Mouse (Mus musculus): Measurements from ENCODE around the gene Enpp5. TPM values are rescaled to one million over a fixed set of nuclear protein-coding genes. Genes with fewer than 3 reads are reported as not detected.

Enpp5 gene
- polyA plus RNA-seq (2012; rRNA removed) (3.5 and 4.1 TPM in 2 replicates), polyA plus RNA-seq (2014; fragmentation: Nextera tagmentation; extraction: Ambion mirVana) (3.3 and 3.8 TPM in 2 replicates)

GRCm38 (mm10) chr17:44078631-44079350 is at the start of gene Enpp5:
Gene Enpp5, plus strand, starts transcription at chr17:44078813.
- 0 out of 4 replicates have a peak, but pooled peaks cover 0 to 4% of the 10 kb centered on the region in 2 experiments for H3K4me1 ChIP-seq (replicated peaks; ENCODE audit: control insufficient read depth in 2 of 2, insufficient read depth in 2 of 2, low read length in 1 of 2)
- peak within 1 kb of the TSS; percentile 55 to 75 for H3K4me3 ChIP-seq (ENCODE audit: insufficient read depth in 1 of 2, low read depth in 2 of 2, low read length in 2 of 2)
- peak within 1 kb of the TSS; percentile 54 for H3K9ac ChIP-seq (replicated peaks)
- WGBS (ENCODE audit: insufficient replicate concordance) = 1% methylated on average over 31 of the region's 31 CpGs
- H3K36me3 ChIP-seq (replicated peaks; ENCODE audit: control insufficient read depth, insufficient read depth, low read depth) = no peaks in the 10 kb centered on the region
- ATAC-seq (ENCODE audit: insufficient read depth) = peak; percentile 83
- TF ChIP-seq CTCF (IDR thresholded peaks at IDR 0.05; ENCODE audit: low read depth) (no peak), EP300 (IDR thresholded peaks at IDR 0.05; ENCODE audit: low read depth) (no peak)
- H3K4me2 ChIP-seq (ENCODE audit: low read depth) = peak within 1 kb of the TSS; percentile 69
- H3K9me3 ChIP-seq (ENCODE audit: control insufficient read depth, low read length) = no peaks in the 10 kb centered on the region
- H3K27me3 ChIP-seq (ENCODE audit: control insufficient read depth, insufficient read depth, low read length) = no peaks in the 10 kb centered on the region
- peak; percentile 30 to 43 (median 43) for DNase-seq (ENCODE audit: low read depth in 3 of 3, low spot score in 3 of 3)
- no peak within 1 kb of the TSS for H3K27ac ChIP-seq

GRCm38 (mm10) chr17:44029616-44030015 is 49.0 kb upstream of the Enpp5 start:
- ATAC-seq (ENCODE audit: insufficient read depth) = no peak
- DNase-seq (ENCODE audit: low read depth in 3 of 3, low spot score in 3 of 3) = no peak
- H3K4me3 ChIP-seq (ENCODE audit: insufficient read depth in 1 of 2, low read depth in 2 of 2, low read length in 2 of 2) = no peak overlapping the region
- H3K4me2 ChIP-seq (ENCODE audit: low read depth) = no peak overlapping the region
- WGBS (ENCODE audit: insufficient replicate concordance) = 27% methylated on average over 5 of the region's 5 CpGs
- H3K9ac ChIP-seq (replicated peaks) = no peak overlapping the region
- no peak overlapping the region for H3K27ac ChIP-seq
- H3K27me3 ChIP-seq (ENCODE audit: control insufficient read depth, insufficient read depth, low read length) = no peaks in the 10 kb centered on the region
- no peak for TF ChIP-seq EP300 (IDR thresholded peaks at IDR 0.05; ENCODE audit: low read depth)
- no peak for TF ChIP-seq CTCF (IDR thresholded peaks at IDR 0.05; ENCODE audit: low read depth)
- no peaks in the 10 kb centered on the region for H3K9me3 ChIP-seq (ENCODE audit: control insufficient read depth, low read length)
- H3K36me3 ChIP-seq (replicated peaks; ENCODE audit: control insufficient read depth, insufficient read depth, low read depth) = no peaks in the 10 kb centered on the region
- no peaks in the 10 kb centered on the region for H3K4me1 ChIP-seq (replicated peaks; ENCODE audit: control insufficient read depth in 2 of 2, insufficient read depth in 2 of 2, low read length in 1 of 2)

GRCm38 (mm10) chr17:44030776-44031587 is 47.6 kb upstream of the Enpp5 start:
- H3K9me3 ChIP-seq (ENCODE audit: control insufficient read depth, low read length) = no peaks in the 10 kb centered on the region
- H3K9ac ChIP-seq (replicated peaks) = no peak overlapping the region
- H3K36me3 ChIP-seq (replicated peaks; ENCODE audit: control insufficient read depth, insufficient read depth, low read depth) = no peaks in the 10 kb centered on the region
- no peak overlapping the region for H3K27ac ChIP-seq
- DNase-seq (ENCODE audit: low read depth in 3 of 3, low spot score in 3 of 3) = no peak
- 66% methylated on average over 3 of the region's 3 CpGs for WGBS (ENCODE audit: insufficient replicate concordance)
- no peaks in the 10 kb centered on the region for H3K4me1 ChIP-seq (replicated peaks; ENCODE audit: control insufficient read depth in 2 of 2, insufficient read depth in 2 of 2, low read length in 1 of 2)
- TF ChIP-seq CTCF (IDR thresholded peaks at IDR 0.05; ENCODE audit: low read depth) (no peak), EP300 (IDR thresholded peaks at IDR 0.05; ENCODE audit: low read depth) (no peak)
- H3K4me2 ChIP-seq (ENCODE audit: low read depth) = no peak overlapping the region
- no peak overlapping the region for H3K4me3 ChIP-seq (ENCODE audit: insufficient read depth in 1 of 2, low read depth in 2 of 2, low read length in 2 of 2)
- H3K27me3 ChIP-seq (ENCODE audit: control insufficient read depth, insufficient read depth, low read length) = no peaks in the 10 kb centered on the region
- no peak for ATAC-seq (ENCODE audit: insufficient read depth)

- Histone ChIP-seq H3K27me3 (ENCODE audit: control insufficient read depth, insufficient read depth, low read length) (no peaks in the 10 kb centered on the region), H3K27ac (no peak overlapping the region), H3K4me1 (replicated peaks; ENCODE audit: control insufficient read depth in 2 of 2, insufficient read depth in 2 of 2, low read length in 1 of 2) (no peaks in the 10 kb centered on the region), H3K9me3 (ENCODE audit: control insufficient read depth, low read length) (no peaks in the 10 kb centered on the region), H3K4me3 (ENCODE audit: insufficient read depth in 1 of 2, low read depth in 2 of 2, low read length in 2 of 2) (no peak overlapping the region), H3K9ac (replicated peaks) (no peak overlapping the region), H3K4me2 (ENCODE audit: low read depth) (no peak overlapping the region), H3K36me3 (replicated peaks; ENCODE audit: control insufficient read depth, insufficient read depth, low read depth) (no peaks in the 10 kb centered on the region)
- ATAC-seq (ENCODE audit: insufficient read depth) (no peak), DNase-seq (ENCODE audit: low read depth in 3 of 3, low spot score in 3 of 3) (no peak)
- TF ChIP-seq CTCF (IDR thresholded peaks at IDR 0.05; ENCODE audit: low read depth) (no peak), EP300 (IDR thresholded peaks at IDR 0.05; ENCODE audit: low read depth) (no peak)
- WGBS (ENCODE audit: insufficient replicate concordance) = 54% methylated on average over 1 of the region's 1 CpGs
Measured at GRCm38 (mm10) chr17:44035005-44035404, 43.6 kb upstream of the Enpp5 start.

- no peak for ATAC-seq (ENCODE audit: insufficient read depth)
- H3K9me3 ChIP-seq (ENCODE audit: control insufficient read depth, low read length) = no peaks in the 10 kb centered on the region
- H3K9ac ChIP-seq (replicated peaks) = no peak overlapping the region
- H3K4me2 ChIP-seq (ENCODE audit: low read depth) = no peak overlapping the region
- H3K36me3 ChIP-seq (replicated peaks; ENCODE audit: control insufficient read depth, insufficient read depth, low read depth) = no peaks in the 10 kb centered on the region
- no peak for DNase-seq (ENCODE audit: low read depth in 3 of 3, low spot score in 3 of 3)
- no peaks in the 10 kb centered on the region for H3K4me1 ChIP-seq (replicated peaks; ENCODE audit: control insufficient read depth in 2 of 2, insufficient read depth in 2 of 2, low read length in 1 of 2)
- no peaks in the 10 kb centered on the region for H3K27me3 ChIP-seq (ENCODE audit: control insufficient read depth, insufficient read depth, low read length)
- H3K4me3 ChIP-seq (ENCODE audit: insufficient read depth in 1 of 2, low read depth in 2 of 2, low read length in 2 of 2) = no peak overlapping the region
- TF ChIP-seq EP300 (IDR thresholded peaks at IDR 0.05; ENCODE audit: low read depth) (no peak), CTCF (IDR thresholded peaks at IDR 0.05; ENCODE audit: low read depth) (peak; percentile 28; the same call in 1 of the 2 replicates)
- 54% methylated on average over 9 of the region's 9 CpGs for WGBS (ENCODE audit: insufficient replicate concordance)
- no peak overlapping the region for H3K27ac ChIP-seq
Measured at GRCm38 (mm10) chr17:44038656-44039055, 40.0 kb upstream of the Enpp5 start.
